Mouse (Mus musculus): ENCODE measurements around the gene Tead2.

The Tead2 gene

DNA sequence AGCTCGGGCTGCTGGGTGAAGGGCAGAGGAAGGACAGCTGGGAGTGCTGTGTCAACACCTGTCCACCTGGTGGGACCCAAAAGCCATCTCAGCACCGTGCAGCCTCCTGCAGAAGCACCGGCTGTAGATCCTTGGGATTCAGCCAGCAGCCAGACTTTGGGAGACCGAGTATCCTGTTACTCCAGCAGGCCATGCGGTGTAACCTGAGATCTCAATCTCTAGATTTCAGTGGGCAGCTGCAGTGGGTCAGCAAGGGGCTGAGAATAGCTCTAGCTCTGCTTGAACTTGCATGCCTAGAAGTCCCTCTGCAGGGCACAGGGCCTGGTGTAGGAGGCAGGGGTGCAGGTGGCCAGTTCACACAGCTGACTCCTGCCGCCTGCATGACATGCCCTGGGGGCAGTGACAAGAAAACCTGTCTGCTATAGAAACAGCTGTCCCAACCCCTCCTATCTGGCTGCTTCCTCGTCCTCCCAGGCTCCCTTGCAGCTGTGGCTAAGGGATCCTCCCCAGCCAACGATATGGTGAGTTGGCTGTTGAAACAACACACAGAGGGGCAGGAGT, 23.7 kb upstream of the Tead2 start:
- DNase-seq (ENCODE audit: low spot score): no peak

DNA sequence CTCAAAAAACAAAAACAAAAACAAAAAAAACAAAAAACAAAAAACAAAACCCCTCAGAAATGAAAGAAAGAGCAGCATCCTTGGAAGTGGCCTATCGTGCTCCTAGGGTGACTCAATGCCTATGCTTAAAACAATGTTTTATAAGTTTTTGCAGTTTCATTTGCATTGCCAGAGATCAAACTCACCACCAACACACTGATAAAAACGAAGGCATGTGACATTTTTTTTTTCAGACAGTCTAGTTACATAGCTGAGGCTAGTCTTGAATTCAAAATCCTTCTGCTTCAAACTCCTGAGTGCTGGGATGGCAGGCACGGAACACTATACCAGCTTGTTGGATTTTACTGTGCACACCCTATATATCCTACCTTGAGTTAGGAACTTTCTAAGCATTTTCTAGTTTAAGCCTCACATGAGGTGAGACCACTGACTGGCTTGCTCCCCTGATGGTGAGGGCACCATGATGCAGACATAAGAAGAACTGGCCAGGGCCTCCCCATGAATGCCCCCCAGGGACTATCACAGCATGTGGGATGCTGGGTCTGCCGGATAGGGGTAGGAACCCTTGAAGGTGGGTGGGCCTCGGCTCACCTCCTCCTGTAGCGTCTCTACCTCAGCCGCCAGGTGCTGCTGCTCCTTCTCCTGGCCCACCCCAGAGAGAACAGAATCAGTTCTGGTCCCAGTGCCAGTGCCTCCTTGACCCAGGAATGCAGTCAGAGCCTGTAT, 22.8 kb upstream of the Tead2 start:
- no peak for DNase-seq (ENCODE audit: low spot score)

DNA sequence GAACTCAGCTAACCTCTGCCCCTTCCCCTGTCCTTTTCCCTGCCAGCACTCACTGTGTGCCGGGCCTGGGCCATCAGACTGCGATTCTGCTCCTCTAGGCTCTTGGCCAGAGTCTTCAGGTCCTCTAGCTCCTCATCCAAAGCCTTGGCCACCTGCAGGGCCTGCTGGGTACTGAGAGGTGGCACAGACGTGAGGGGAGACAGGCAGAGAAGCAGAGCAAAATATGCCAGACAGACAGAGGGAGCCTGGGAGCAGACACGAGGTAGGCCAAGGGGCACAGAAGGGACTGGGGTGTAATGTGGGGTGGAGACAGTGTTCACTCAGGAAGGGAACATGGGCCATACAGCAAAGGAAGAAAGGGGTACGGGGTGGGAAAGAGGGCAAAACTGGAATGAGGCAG, 22.1 kb upstream of the Tead2 start:
- DNase-seq (ENCODE audit: low spot score): no peak

DNA sequence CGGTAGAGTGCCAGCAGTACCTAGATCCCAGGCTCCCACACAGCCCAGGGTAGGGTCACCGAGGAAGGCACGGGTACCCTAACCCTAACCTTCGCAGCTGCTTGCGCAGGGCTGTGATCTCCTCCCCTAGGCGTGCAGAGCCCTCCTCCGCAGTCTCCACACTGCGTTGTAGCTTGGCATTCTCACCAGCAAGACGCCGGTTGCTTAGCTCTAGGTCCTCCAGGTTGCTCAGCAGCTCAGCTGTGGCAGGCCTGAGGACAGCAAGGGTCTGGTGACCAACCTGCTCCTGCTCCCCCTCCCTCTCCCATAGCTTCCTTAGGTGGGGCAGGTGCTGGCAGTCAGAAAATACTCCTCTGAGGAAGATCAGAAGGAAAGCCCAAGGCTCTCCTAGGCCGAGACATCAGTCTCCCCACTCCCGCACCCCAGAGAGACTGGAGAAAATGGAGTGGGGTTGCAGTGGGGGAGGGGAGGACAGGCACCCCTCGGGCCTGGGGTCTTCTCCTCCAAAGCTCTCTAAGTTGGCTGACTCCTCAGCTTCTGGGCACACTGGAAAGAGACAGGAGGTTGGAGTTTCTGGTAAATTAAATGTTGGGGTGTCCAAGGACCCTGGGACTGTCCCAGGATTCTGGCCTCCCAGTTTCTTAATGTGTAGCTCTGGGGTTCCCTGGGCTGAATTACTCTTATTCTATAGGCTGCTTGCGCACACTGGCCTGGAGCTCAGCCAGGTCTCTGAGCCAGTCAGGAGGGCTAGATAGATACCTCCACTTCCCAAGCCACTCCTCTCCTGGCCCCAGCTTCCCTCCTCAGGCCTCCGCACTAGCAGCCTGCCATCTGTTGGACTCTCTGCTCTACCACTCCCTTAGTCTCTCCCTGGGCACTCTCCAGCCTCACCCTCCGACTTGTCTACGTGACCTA, 21.4 kb upstream of the Tead2 start:
- DNase-seq (ENCODE audit: low spot score): no peak

DNA sequence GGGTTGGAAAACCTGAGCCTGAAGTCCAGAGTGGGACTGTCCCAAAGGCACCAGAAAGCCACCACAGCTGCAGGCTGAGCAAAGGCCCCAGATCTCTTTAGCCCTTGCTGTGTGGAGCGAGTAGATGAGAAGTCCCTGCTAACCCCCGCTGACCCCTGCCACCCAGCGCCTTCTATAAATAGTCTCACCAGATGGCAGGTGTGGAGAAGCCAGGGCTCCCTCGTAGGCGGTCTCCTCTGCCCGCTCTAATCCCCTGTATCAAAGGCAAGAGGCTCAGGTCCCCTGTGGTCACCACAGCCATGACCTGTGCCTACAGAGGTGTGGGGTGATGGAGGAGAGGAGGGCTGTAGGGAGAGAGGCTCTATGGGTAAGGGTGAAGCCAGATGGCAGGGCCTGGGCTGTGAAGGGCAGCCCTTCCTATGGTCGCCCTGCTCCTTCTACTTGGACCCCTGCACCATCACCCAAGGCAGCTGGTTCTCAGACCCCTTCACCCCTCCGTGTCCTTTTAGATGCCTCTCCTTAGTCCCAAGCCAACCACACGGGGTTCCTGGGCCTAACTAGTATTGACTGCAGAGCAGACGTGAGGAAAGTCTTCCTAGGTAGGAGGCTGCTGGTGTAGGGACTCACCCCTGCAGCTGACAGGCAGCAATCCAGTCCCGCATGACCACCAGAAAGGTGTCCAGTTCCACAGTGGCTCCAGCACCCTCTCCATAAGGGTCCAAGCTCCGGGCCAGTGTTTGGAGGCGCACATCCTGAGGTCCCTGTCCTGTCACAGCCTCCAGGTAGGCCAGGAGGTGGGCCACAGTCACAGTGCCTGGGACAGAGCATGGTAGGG, 20.0 kb upstream of the Tead2 start:
- no peak for DNase-seq (ENCODE audit: low spot score)

DNA sequence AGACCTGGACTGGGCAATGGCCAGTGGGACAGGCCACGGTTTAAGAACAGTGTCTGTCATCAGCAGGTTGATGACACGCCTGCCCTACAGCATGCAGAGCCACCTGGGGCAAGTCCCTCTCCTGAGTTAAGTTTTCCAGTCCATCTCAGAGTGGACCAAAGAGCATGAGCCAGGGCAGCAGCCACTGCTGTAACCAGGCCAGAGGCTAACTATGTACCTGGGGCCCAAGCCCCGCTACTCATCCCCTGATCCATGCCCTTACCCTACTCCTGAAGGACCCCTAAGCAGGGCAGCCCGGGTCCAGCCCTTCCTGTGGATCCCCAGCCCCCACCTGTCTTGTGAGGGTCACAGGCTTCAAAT, 19.4 kb upstream of the Tead2 start:
- DNase-seq (ENCODE audit: low spot score): no peak

DNA sequence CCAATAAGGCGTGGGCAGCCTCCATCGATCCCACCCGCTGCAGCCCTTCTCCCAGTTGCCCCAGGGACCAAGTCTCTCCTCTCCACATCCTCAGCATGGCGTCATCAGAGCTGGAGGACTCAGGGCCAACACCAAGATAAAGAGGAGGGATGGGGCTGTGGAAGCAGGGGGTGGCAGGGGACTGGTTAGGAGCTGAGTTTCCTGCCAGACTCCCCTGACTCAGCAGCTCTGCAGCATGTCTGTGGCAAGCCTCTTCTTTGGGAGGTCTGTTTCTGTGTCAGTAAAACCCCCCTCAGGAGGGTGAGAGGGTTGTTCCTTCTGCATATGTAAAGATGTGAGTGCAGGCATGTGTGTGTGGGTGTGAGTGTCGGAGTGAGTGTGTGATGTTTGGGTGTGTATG, 18.6 kb upstream of the Tead2 start:
- DNase-seq (ENCODE audit: low spot score): no peak

DNA sequence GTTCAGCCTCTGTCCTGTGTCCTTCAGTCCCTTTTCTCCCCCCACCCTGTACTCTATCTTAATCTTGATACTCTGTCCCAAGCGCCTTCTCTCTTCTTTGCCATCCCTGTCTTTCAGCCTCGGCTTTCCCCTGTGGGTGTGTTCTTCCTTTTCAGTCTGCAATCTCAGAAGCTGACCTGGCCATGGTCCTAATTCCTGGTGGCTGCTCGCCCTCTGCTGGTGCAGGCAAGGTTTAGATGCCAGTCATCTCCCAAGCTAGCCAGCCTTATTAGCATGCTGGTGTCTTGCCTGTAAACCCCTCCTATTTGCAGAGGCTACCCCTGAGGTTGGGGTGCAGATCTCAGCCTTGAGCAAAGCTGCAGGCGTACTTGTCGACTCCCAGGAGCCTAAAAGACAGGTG, 17.1 kb upstream of the Tead2 start:
- DNase-seq (ENCODE audit: low spot score): peak; percentile 69

DNA sequence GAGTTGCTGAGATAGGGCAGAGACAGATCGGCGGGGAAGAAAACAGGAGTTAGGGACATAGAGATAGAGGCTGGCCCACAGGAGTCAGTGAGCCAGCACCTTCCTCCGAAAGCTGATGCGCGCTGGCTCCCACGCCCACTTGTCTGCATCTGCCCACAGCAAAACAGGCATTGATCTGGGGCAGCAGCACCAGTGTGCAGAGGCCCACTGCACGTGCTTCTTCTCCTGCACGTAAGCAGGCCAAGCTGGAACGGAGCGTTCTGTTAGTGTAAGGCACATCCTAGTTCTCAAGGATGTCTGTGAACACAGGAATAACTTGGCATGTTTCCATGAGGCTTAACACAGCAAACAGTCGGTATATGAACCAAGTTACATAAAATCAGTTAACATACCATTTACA, 16.6 kb upstream of the Tead2 start:
- DNase-seq (ENCODE audit: low spot score): no peak

DNA sequence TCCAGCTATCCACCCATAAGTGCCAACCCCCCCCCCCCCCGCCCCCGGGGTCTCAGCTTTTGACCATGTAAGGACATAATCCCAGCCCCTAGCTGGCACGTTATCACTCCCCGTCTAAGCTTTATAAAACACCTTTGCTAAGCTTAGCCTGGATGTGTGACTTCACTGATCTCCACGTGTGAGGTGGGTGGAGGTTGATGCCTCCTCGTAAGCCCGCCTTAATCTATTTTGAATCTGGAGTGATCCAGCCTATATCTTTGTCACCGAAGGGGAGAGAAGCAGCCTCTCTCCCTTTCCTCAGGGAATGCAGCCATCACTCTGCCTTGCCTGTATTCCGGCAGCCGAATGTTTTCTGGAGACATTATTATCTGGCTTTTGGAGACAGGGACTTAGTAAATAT, 12.9 kb upstream of the Tead2 start:
- no peak for DNase-seq (ENCODE audit: low spot score)

DNA sequence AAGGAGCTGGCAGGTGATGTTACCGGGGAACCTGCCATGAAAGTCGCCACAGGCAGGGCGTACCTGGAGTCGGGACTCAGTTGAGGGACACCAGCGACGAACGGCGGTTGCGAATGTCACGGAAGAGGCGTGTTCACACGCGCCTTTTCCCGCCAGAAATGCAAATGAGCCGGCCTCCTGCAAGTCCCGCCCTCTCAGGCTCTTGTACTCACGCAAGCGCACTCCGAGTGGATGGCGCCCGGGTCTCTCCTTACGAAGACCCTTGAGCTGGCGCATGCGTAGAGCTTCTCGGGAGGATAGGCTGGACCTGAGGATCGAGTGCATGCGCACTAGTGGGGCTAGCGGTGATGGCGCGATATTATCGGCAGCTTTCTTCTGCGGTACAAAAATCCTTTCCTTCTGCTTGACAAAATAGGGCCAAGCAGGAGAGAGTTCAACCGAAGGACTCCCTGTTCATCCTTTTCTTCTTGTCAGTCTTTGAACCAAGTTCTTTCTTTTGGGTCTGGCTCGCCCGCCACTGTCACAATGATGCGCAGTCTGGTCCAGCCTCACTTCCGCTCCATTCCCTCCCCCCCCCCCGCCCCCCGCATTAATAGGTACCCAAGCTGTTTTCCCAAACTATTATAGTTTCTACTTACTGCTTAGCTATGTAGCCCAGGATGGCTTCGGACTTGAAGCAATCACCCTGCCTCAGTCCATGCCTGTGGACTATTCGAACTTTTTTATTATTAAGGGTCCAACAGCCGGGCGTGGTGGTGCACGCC, 11.0 kb upstream of the Tead2 start, which contains the start of gene Ccdc155:
Gene Ccdc155 (minus strand): TSS at position 513 of the 764 bp plus-strand sequence.
- DNase-seq (ENCODE audit: low spot score): peak; percentile 91

DNA sequence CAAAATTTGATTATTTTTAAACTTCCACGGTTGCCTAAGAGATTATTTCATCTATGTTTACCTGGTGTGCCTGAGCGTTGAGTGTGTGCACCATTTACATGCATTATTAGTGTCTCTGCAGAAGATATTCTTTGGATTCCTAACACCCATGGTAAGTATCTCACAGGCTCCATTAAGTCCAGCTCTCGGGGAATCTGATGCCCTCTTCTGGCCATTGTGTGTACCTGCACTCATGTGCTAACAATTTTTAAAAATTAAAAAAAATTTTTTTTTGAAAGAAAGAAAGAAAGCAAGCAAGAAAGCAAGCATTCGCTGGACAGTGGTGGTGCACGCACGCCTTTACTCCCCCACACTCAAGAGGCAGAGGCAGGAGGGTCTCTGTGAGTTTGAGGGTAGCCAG, 7.3 kb upstream of the Tead2 start:
- DNase-seq (ENCODE audit: low spot score): no peak

DNA sequence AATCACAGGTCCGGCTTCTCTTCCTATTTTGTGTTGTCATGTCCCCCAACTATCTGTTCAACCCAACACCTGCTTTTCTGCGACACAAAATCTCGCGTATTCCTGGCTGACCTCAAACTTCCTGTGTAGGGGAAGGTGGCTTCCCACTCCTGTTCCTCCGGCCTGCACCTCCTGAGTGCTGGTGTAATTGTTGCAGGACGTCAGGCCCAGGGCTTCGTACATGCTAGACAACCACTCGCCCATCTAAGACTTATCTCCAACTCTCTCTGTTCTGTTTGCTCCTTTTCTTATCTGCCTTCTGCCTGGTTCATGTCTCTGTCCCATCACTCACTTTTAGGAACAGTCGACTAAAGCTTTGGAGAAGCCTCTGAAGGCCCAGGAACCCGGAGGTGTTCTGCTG, 4.5 kb upstream of the Tead2 start:
- no peak for DNase-seq (ENCODE audit: low spot score)

DNA sequence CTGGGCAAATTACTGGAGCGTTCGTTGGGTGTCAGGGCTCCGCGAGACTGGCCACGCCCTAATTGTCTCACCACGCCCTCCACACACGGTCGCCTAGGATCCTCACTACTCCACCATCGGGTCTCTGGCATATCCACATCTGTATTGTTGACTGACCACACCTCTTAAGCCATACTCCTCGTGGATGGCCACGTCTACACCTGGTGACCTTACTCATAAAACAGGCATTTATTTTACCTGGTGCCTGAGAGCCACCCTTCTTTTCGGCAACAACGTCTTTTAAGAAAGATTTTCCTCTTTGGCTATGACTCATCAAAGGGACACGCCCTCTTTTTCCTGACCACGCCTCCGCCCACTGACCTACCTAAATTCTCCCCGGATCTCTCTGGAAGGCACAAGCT, 3.7 kb upstream of the Tead2 start, which contains the start of gene Dkkl1:
Gene Dkkl1 (minus strand): TSS at position 297 of the 401 bp plus-strand sequence.
- DNase-seq (ENCODE audit: low spot score): peak; percentile 13

DNA sequence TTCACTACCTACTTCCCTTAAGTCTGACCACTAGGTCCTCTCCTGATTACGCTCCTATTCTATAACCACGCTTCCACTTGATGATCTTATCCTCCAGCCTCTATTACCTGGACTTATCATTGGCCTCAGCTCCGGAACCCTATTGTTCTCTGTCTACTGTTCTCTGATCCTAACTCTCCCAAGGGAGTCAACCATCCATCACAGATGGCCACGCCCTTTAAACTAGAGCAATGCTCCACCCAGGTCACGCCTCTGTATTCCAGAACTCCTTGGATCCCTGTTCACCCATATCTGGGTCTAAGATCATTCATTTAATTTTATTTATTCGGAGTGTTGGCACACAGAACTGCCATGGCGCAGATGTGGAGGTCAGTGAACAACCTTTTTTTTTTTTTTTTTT, 3.2 kb upstream of the Tead2 start:
- no peak for DNase-seq (ENCODE audit: low spot score)

DNA sequence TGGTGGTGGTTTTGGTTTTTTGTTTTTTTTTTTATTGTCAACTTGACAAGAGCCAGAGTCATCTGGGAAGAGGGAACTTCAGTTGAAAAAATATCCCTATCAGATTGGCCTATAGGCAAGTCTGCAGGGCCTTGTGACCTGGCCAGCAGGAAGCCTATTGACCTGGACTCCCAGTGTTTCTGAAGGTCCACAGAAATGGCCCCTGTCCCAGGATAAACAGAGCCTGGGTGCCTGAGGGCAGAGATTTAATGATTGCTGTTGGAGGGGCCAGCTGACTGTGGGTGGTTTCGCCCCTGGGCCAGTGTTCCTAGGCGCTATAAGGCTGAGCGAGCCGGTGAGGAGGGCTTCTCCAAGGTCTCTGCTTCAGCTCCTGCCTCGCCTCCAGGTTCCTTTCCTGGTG, 1.8 kb upstream of the Tead2 start:
- no peak for DNase-seq (ENCODE audit: low spot score)

DNA sequence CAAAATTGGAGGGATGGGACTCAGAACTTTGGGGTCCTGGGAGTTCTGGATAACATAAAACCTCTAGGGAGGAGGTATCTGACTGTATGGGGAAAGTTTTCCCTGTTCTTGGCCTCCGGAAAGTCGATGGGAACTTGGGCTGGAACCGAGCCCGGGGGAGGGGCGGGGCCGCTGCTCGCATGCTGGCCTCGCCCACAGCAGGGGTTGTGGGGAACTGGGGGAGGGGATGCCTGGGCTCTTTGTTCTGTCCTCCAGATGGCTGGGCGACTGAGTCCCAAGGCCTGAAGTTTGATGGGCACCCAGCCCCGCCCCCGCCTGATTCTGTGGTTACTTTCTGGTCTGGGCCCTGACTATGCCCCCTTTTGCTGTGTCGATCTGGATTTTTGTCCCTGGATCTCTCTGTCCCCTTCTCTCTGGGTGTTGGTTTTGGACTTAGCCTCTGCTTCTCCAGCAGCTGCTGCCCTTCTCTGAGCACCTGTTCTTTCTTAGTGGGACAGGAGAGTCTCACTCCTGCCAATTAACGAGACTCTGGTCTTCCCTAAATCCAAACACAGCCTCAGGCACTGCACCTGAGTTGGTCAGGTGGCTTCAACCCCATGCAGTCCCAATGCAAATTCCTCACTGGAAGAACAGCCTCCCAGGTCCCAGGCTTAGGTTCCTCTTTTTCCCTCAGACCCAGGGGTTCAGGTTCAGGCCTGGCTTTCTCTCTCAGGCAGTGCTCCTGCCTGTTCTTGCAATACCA, 1.1 kb downstream of the Tead2 start:
- peak; percentile 77 for DNase-seq (ENCODE audit: low spot score)

DNA sequence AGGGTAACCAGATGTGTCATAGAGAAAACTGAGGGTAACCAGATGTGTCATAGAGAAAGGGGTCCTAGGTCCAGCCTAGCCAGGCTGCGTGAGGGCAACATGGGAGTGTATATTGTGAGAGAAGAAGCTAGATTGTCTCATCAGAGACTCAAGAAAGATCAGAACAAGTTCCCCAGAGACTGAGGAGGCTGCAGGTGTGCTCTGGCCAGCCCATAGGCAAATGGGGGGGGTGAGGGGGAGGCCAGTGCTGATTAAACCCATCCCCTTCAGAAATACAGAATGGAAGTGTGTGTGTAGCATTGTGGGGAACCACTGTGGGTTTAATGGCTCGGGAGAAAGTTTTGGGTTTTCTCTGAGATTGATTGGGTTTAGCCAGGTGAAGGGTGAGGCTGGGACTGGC, 6.1 kb downstream of the Tead2 start:
- DNase-seq (ENCODE audit: low spot score): no peak

DNA sequence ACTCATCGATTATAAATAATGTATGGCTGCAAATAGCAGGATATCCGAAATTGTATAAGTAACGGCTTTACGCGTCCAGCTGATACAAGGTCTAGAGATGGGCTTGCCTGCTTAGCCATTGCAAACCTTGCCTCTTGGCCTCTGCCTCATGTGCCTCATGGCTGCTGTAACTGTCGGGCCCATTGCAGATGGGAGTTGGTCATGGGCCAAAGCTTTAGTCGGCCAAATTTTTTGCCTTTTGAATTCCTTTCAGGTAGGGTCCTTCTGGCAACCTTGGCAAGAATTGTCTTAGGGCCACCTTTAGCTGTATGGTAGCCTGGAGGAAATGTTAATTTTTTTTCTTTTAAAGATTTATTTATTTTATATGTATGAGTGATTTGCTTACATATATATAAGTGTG, 9.3 kb downstream of the Tead2 start:
- no peak for DNase-seq (ENCODE audit: low spot score)

DNA sequence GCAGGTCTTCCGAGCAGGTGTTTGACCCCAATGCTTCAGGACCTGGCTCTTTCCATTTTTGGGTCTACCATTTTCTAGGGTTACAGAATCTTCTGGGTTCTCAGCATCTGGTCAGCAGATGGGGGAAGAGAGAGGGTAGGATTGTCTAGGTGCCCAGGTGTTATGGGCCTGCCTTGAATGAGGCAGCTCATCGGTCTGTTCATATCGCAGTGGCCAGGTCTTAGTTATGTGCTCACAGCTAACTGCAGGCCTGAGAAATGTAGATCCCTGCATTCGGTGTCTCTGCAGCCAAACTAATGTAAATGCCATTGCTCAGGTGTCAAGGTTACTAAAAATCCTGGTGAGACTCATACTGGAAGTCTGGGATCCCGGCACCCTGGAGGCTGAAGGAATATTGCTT, 10.9 kb downstream of the Tead2 start:
- DNase-seq (ENCODE audit: low spot score): no peak

DNA sequence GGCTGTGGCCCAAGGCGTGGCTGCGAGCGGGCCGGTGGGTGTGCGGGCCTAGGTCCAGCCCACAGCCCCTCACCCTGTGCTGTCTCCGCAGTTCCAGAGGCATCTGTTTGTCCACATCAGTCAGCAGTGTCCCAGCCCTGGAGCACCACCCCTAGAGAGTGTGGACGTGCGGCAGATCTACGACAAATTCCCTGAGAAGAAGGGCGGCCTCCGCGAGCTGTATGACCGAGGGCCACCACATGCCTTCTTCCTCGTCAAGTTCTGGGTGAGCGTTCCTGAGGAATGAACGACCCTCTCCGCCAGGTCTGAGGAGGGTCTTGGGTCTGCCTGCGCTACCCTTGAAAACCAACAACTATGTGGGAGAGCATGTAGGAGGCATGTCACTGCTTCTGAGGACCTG, 13.0 kb downstream of the Tead2 start:
- DNase-seq (ENCODE audit: low spot score): no peak
